Mouse (Mus musculus): ENCODE measurements at regions not wholly inside any gene's neighbourhood (a gene's known extent, or its start where the extent isn't known, plus 50 kb on each side); places are given as distances from the start of the nearest gene placed in this dataset.

DNA sequence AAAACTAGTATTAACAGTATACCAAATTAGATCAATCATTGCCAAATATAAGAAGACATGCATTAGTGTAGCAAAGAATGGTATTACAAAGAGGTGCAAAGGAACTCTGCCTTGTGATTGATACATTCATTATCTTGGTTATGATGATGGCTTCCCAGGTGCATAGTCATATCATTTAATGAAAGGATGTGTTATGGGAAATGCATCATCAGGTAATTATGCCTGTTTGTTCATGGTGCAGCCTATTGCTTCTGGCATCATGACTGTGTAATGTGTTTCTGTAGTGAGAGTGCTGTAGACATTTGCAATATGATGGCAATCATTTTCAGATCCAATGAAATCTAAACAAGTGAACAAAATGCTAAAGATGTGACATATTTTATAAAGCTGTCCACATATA, 597.8 kb downstream of the Kcna4 start:
- no peaks in the 10 kb centered on the region for H3K79me2 ChIP-seq (ENCODE audit: control insufficient read depth, insufficient read depth, low read length, poor library complexity)
- H3K27me3 ChIP-seq (ENCODE audit: control insufficient read depth in 1 of 2, insufficient read depth in 2 of 2, low read length in 2 of 2) = no peaks in the 10 kb centered on the region
- no peaks in the 10 kb centered on the region for H3K36me3 ChIP-seq (ENCODE audit: control insufficient read depth in 1 of 2, insufficient read depth in 2 of 2, low read length in 2 of 2)
- H3K4me3 ChIP-seq (ENCODE audit: control insufficient read depth in 1 of 2, insufficient read depth in 1 of 2, low read depth in 2 of 2, low read length in 2 of 2) = no peak overlapping the region
- H3K4me1 ChIP-seq (ENCODE audit: control insufficient read depth in 1 of 2, insufficient read depth in 2 of 2, low read length in 2 of 2) = no peaks in the 10 kb centered on the region
- H3K27ac ChIP-seq (ENCODE audit: control insufficient read depth, low read depth, low read length) = no peak overlapping the region
- no peak for DNase-seq (ENCODE audit: low read depth, low spot score)
- TF ChIP-seq MAZ (IDR thresholded peaks at IDR 0.05; ENCODE audit: low read depth, low read length) (no peak), POLR2A (IDR thresholded peaks at IDR 0.05; ENCODE audit: control insufficient read depth in 1 of 2, insufficient read depth in 1 of 2, low read depth in 1 of 2, low read length in 2 of 2, poor library complexity in 1 of 2) (no peak), RCOR1 (IDR thresholded peaks at IDR 0.05; ENCODE audit: low read depth, low read length) (no peak), SIN3A (IDR thresholded peaks at IDR 0.05; ENCODE audit: low read length) (no peak), CHD1 (IDR thresholded peaks at IDR 0.05; ENCODE audit: low read depth, low read length) (no peak), POLR2AphosphoS5 (IDR thresholded peaks at IDR 0.05; ENCODE audit: borderline replicate concordance, low read depth, low read length) (no peak), ZMIZ1 (IDR thresholded peaks at IDR 0.05; ENCODE audit: low read depth, low read length) (no peak), E2F4 (IDR thresholded peaks at IDR 0.05; ENCODE audit: borderline replicate concordance, low read depth, low read length) (no peak), MYB (IDR thresholded peaks at IDR 0.05; ENCODE audit: low read depth, low read length) (no peak), ELF1 (IDR thresholded peaks at IDR 0.05; ENCODE audit: low read depth, low read length) (no peak)
- H3K9me3 ChIP-seq (replicated peaks; ENCODE audit: insufficient read depth, low read length) = no peaks in the 10 kb centered on the region
- H3K9ac ChIP-seq (ENCODE audit: control insufficient read depth, low read depth, low read length, poor library complexity, severe bottlenecking) = no peak overlapping the region

DNA sequence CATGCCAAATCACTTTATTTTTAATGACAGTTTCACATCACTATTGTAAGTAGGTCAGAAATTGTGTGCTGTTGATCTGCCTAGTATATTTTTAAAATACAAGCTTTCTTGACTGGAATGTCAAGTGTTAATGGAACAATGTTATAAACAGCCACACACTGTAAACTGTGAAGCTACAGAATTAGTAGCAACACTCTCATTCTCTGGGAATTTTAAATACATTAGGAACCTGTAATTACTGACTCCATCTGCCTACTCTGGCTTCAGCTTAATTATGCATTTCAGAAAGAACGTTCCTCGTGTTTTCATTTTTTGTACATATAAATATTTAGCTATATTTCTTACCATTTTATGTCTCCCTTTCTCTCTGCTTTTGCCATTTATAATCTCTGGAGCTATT, 634.7 kb downstream of the Kcna4 start:
- H3K27ac ChIP-seq (ENCODE audit: control insufficient read depth, low read depth, low read length) = no peak overlapping the region
- TF ChIP-seq USF2 (IDR thresholded peaks at IDR 0.05; ENCODE audit: borderline replicate concordance in 1 of 2, insufficient read depth in 1 of 2, low read depth in 1 of 2, low read length in 2 of 2) = no peak
- no peak for TF ChIP-seq POLR2AphosphoS2 (IDR thresholded peaks at IDR 0.05; ENCODE audit: low read length)
- TF ChIP-seq NRF1 (IDR thresholded peaks at IDR 0.05; ENCODE audit: insufficient read depth, low read depth, low read length, poor library complexity, severe bottlenecking) = no peak
- TF ChIP-seq BHLHE40 (IDR thresholded peaks at IDR 0.05; ENCODE audit: borderline replicate concordance, low read depth, low read length) = no peak
- TF ChIP-seq SIN3A (IDR thresholded peaks at IDR 0.05; ENCODE audit: low read length) = no peak
- no peak for TF ChIP-seq POLR2AphosphoS5 (IDR thresholded peaks at IDR 0.05; ENCODE audit: borderline replicate concordance, low read depth, low read length)
- TF ChIP-seq TBP (IDR thresholded peaks at IDR 0.05; ENCODE audit: low read depth, low read length) = no peak
- TF ChIP-seq ETS1 (IDR thresholded peaks at IDR 0.05; ENCODE audit: low read depth, low read length) = no peak
- TF ChIP-seq JUND (IDR thresholded peaks at IDR 0.05; ENCODE audit: low read depth, low read length) = no peak
- H3K9me3 ChIP-seq (replicated peaks; ENCODE audit: insufficient read depth, low read length) = no peaks in the 10 kb centered on the region
- no peak overlapping the region for H3K4me3 ChIP-seq (ENCODE audit: control insufficient read depth in 1 of 2, insufficient read depth in 1 of 2, low read depth in 2 of 2, low read length in 2 of 2)
- H3K27me3 ChIP-seq (ENCODE audit: control insufficient read depth in 1 of 2, insufficient read depth in 2 of 2, low read length in 2 of 2) = no peaks in the 10 kb centered on the region
- H3K9ac ChIP-seq (ENCODE audit: control insufficient read depth, low read depth, low read length, poor library complexity, severe bottlenecking) = no peak overlapping the region
- H3K79me2 ChIP-seq (ENCODE audit: control insufficient read depth, insufficient read depth, low read length, poor library complexity) = no peaks in the 10 kb centered on the region
- H3K4me1 ChIP-seq (ENCODE audit: control insufficient read depth in 1 of 2, insufficient read depth in 2 of 2, low read length in 2 of 2) = no peaks in the 10 kb centered on the region
- DNase-seq (ENCODE audit: low read depth, low spot score) = no peak
- no peaks in the 10 kb centered on the region for H3K36me3 ChIP-seq (ENCODE audit: control insufficient read depth in 1 of 2, insufficient read depth in 2 of 2, low read length in 2 of 2)
